ENCODE assay signal across 35 mouse cellular contexts in the genomic region with DNA sequence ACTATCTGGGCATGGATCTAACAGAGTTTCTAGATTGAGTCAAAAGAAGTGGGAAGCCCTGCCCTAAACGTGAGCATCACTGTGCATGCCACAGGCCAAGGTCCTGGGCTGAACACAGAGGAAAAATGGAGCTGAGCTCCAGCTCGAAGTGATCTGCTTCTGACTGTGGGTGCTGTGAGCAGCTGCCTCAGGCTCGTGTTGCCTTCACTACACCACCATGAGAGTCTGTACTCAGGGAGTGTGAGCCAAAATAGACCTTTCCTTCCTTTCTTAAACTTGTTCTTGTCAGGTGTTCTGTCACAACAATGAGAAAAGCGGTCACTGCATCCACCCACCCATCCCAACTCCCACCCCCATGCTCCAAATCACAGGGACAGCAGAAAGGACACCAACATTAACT. TPM values are rescaled to one million over a fixed set of nuclear protein-coding genes. Genes with fewer than 3 reads are reported as not detected.
"Had no signal": no experiment of that assay in that cellular context is flagged by ENCODE, and none has a peak within 500 bp of the region (broad histone marks: within the 10 kb centered on the region; RNA-seq: fewer than 3 reads in every experiment).

No protein-coding gene starts in this region.

- H3K27me3 ChIP-seq: heart, embryonic 12.5 days; heart, embryonic 13.5 days; heart, embryonic 15.5 days; hindbrain, embryonic 12.5 days; hindbrain, embryonic 15.5 days; intestine, embryonic 15.5 days; kidney, embryonic 15.5 days had no signal

- H3K36me3 ChIP-seq: hindbrain, embryonic 10.5 days; hindbrain, embryonic 12.5 days; hindbrain, embryonic 13.5 days; hindbrain, embryonic 15.5 days; intestine, embryonic 15.5 days; kidney, embryonic 15.5 days had no signal

- H3K4me3 ChIP-seq: heart, embryonic 12.5 days; heart, embryonic 13.5 days; heart, embryonic 15.5 days; hindbrain, embryonic 10.5 days; hindbrain, embryonic 12.5 days; hindbrain, embryonic 13.5 days; hindbrain, embryonic 15.5 days; intestine, embryonic 15.5 days; kidney, embryonic 15.5 days; left cerebral cortex, adult 2 months had no signal

- H3K9ac ChIP-seq: heart, embryonic 12.5 days; heart, embryonic 13.5 days; heart, embryonic 15.5 days; hindbrain, embryonic 12.5 days; hindbrain, embryonic 13.5 days; hindbrain, embryonic 14.5 days; hindbrain, embryonic 15.5 days; intestine, embryonic 15.5 days; kidney, embryonic 15.5 days had no signal

- H3K27ac ChIP-seq: heart, embryonic 13.5 days; heart, embryonic 15.5 days; hindbrain, embryonic 10.5 days; hindbrain, embryonic 12.5 days; hindbrain, embryonic 13.5 days; hindbrain, embryonic 14.5 days; hindbrain, embryonic 15.5 days; hindbrain, postnatal 0 days; intestine, embryonic 15.5 days; kidney, embryonic 15.5 days; kidney, postnatal 0 days; left cerebral cortex, adult 2 months had no signal

- H3K4me1 ChIP-seq: hindbrain, embryonic 10.5 days; hindbrain, embryonic 12.5 days; hindbrain, embryonic 13.5 days; hindbrain, embryonic 15.5 days; kidney, embryonic 15.5 days had no signal

- H3K9me3 ChIP-seq: heart, embryonic 12.5 days; heart, embryonic 13.5 days; heart, embryonic 15.5 days; hindbrain, embryonic 10.5 days; hindbrain, embryonic 12.5 days; hindbrain, embryonic 15.5 days; intestine, embryonic 15.5 days; kidney, embryonic 15.5 days had no signal

- ATAC-seq: hindbrain, embryonic 16.5 days; hindbrain, postnatal 0 days; inflammation-experienced regulatory T-cells, adult 6 months; intestine, embryonic 15.5 days; intestine, embryonic 16.5 days; intestine, postnatal 0 days had no signal

- DNase-seq: heart, postnatal 10 days; heart, postnatal 14 days; heart, postnatal 36 days; heart, postnatal 4 days; kidney, adult 11 months; kidney, adult 18-20 months; kidney, adult 2 months; kidney, adult 8-10 months; kidney, adult 9 months; kidney, postnatal 10 days; kidney, postnatal 14 days; kidney, postnatal 25 days; kidney, postnatal 36 days; kidney, postnatal 4 days; layer of hippocampus, adult 9-11 months; layer of hippocampus, postnatal 36 days had no signal

- H3K4me2 ChIP-seq: heart, embryonic 11.5 days; heart, embryonic 12.5 days; heart, embryonic 13.5 days; heart, embryonic 15.5 days; hindbrain, embryonic 12.5 days; hindbrain, embryonic 13.5 days; hindbrain, embryonic 14.5 days; hindbrain, embryonic 15.5 days; intestine, embryonic 15.5 days; kidney, embryonic 15.5 days had no signal

RNA-seq across cellular contexts. Expression of gene Ryr2, which starts 27.2 kb away (rescaled TPM):
- total RNA-seq: hematopoietic stem cell, adult 5-6 weeks had no signal
- polyA plus RNA-seq: inflammation-experienced regulatory T-cells, adult 6 months had no signal
